Mouse (Mus musculus) gastrocnemius, postnatal 10 days (tissue): ENCODE data around the gene Zfp423. TPM values are rescaled to one million over a fixed set of nuclear protein-coding genes. Genes with fewer than 3 reads are reported as not detected.

Experiments
- DNase-seq: peaks from one replicate; pipeline ENCODE4 v3.0.0; 2021; ENCODE audit warnings: mixed read lengths
- total RNA-seq, 2 experiments: library from RNA; stranded (reverse); gene quantifications; 2 replicates each; pipeline ENCODE4 v1.2.3; 2021

Gene Zfp423
- total RNA-seq, 2 experiments from 2014 or later = 20.7 to 23.5 TPM

DNA sequence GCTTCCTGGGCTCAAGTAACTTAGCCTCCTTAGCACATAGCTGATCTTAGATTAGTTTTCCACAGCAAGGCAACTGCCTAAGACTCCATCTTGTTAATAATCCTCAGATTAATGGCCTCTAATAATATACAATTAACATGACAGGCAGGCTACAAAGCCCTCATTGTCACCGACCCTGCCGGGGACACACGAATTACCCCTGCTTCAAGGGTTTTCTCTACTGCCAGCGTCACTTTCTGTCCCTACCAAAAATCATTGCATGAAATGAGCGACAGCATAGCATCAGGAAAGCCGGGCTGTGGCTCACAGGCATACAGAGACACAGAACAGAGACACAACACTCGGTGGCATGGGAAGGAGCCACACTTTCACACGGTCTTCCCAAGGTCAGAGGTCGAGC is 262.3 kb downstream of the Zfp423 start:
- DNase-seq = no peak

DNA sequence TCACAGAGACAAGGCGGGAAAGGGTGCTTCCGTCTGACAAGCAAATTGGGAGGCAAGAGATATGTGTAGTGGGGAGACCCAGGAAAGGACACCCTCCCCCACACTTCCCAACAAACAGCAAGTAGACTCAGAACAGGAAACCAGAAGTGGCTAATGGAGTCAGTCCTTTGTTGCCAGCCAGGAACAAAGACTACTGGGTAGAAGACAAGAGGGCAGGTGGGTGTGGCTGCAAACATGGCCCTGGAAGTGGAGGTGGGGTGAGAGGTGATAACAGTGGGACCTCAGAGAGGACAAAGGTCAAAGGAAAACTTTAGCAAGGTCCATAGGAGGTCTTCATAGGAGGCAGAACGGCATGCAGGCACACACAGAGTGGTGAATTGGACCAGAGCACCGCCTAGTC is 265.7 kb downstream of the Zfp423 start:
- DNase-seq = no peak

DNA sequence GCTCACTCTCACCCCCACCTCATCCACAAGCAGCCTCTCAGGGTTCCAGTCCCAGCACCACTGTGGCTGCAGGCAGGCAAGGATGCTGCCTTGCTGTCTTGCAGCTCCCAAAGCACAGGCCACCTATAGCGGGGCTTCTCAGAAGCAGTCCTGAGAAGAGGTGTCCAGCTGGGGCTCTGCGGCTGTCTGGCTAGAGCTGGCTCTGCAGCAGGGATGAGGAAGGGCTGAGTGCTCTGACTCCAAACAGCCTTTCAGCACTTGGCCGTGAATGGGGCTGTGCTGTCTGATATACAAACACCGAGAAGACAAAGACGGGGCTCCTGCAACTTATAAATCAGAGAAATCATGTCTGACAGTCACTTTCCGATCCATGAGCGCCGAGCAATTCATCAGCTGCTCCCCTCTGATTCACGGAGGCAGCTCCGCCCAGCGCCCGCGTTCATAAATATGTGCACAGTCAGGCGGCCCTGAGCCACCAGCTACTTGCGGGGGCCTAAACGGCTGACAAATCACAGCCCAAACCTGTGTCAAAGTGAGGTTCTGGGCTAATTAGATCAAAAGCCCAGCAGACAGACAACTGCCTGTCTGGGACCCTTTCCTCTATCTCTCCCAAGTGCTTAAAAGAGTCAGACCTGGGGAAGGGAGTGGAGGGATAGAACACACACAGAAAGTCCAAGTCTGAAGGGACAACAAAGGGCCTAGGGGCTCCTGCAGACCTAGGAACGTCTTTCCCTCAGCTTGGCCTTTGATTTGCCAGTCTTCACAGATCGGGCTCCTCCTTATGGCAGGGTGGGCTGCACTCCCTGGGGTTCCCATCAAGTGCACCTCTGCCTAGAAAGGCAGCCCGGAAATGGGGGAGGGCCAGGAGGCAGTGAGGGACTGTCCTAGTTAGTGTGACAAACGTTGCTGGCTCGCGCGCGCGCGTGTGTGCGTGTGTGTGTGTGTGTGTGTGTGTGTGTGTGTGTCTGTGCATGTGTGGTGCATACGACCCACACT is 269.0 kb downstream of the Zfp423 start:
- DNase-seq = no peak

DNA sequence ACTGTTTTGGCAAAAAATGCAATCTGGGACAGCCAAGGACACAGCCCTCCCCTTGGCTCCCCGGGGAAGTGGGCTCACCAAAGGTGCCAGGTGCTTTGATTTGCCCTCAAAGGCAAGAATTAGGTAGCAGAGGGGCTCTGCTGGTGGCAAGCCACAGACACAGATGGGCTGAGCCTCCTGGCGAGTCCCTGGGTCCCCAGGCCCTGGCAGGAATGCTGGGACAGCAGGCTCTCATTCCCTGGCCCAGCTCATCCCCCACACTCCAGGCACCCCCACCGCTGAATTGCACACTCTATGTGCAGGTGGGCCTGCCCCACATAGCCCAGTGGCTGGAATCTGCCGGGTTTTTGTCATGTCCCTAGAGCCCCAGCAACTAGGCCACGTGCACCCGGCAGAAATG is 270.2 kb downstream of the Zfp423 start:
- DNase-seq = no peak

DNA sequence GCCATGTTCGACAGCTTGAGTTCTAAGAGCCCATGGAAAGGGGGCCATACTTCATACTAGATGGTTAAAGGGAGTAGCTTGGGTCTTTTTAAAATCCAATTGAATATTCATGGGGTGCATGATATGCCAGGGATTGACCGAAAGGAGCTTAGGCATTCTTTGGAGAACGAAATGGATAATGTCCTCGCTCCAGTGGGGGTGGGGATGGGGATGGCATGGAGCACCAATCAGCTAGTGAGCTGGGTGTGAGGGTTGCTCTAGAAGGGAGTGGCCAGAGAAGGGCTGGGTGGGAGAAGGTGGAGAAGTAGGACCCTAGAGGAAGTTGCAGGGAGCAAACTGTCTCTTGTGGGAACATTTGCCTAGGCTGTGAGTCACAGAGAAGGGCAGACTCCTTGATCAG is 271.0 kb downstream of the Zfp423 start:
- no peak for DNase-seq

DNA sequence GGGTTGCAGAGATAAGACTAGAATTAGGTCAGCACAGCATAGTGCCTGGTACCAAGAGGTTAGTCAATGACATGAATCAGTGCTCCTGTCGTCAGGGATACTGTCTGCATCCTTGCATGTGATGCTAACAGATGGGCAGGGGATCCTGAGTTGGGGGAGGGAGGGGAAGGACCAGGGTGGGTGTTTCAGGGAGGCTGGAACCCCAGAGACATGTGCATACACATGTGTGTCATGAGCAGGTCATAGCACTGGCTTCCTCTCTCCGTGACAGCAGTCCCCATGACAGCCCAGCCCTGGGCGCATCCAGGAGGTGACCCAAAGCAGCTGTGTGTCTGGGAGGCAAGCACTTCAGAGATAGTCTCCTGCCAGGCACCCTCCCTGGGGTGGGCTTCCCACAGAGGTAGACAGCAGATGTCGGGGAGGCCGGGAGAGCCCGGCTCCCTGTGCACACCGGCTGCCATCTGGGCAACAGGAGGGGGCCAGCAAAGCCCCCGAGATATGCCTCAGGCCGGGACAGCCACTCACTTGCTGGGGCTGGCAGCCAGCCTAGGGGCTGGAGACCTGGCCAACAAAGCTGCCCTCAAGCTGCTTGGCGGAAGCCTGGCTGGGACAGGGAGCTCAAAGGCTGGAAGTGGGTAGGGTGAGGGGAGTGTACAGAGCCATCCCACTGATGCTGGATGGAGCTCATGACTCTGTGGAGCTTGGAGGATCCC is 272.3 kb downstream of the Zfp423 start:
- peak; percentile 37 for DNase-seq

DNA sequence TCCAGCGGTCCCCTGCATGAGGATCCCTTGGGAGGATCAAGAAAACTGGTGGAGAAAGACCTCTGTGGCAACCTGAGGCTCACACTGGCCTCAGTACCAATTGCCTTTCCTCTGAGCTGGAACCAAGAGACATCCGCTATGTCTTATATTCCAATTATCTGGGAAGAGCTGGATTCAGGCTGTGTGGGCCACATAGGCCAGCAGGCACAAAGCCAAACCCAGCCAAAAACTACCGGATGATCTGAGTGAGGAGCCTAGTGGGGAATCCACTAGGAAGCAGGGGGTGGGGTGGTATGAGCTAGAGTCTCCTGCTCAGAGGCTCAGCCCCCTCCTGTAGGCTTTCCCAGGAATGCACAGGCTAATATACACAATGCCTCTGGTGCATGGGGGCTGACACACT is 273.4 kb downstream of the Zfp423 start:
- no peak for DNase-seq

DNA sequence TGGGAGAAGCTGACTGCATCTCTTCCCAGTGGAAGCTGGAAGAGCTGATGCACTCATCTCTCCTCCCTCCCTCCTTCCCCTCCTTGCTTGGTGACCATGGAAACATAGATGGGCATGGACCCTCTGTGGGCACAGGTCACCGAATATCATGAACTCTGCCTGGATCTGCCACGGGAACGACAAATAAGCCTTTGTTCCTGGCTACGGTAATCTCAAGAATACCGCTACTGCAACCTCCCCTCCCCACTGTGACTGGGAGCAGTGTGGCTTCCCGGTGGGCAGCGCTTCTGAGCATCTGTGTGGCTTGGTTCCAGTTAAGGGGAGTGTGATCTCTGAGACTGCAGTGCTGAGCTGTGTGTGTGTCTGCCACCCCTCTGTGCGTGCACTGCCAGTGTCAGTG is 274.0 kb downstream of the Zfp423 start:
- DNase-seq = no peak

DNA sequence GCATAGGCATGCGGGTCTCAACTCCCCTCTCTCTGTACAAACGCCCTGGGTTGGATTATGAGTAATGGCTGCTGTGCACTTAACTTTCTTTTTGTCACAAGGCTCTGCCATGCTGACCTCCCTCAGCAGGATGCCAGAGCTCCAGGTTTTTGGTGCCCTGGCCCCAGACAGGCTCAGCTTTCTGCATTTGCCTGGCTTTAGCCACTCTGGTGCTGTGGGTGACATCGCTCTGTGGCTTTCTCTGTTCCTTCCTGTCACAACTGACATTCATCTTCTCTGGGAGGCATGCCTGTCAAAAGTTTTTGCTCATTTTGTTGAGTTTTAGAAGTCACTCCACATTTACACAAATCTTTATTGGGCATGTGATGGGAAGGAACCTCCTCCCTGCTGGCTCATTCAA is 277.3 kb downstream of the Zfp423 start:
- DNase-seq = no peak

DNA sequence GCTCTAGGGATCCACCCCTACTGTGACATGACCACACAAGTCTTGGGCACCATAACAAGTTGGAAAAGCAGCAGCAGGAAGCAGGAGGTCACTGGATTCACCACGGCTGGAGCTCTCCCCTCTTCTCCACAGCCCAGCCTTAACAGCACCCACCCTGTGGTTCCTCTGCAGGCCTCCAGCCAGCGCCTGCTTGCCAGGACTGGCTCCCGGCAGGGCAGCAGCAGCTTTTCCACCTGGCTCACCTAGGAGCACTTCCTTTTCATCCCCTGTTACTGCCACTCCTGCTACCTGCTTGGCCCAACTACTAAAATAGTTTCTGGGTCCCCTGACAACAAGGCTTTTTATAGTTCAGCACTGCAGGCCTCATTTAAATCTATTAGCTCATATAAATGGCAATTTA is 279.4 kb downstream of the Zfp423 start:
- DNase-seq = no peak

DNA sequence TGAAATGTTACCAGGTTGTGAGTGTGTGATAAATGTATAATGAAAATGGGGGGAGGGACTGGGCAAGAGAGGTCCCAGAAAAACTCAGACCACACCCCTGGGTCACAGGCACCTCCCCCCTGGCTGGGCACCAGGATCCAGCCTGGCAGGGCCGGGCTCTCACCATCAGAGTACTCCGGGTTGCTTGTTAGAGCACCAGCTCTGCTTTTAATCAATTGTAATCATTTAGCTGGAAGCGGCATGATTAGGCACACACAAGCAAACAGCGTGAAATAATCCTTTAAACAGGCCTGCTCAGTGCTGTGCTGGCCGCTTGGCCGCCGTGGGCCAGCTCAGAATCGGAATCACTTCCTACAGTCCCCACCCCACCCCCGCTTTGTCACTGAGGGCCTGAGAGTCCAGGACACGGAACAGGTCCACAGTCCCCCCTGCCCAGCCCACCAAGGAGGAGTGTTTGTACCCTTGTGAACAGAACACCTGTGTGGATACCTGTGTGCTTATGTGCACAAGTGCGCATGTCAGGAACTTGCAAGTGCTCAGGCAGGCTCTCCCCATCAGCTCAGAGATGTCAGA is 279.9 kb downstream of the Zfp423 start:
- DNase-seq = no peak

DNA sequence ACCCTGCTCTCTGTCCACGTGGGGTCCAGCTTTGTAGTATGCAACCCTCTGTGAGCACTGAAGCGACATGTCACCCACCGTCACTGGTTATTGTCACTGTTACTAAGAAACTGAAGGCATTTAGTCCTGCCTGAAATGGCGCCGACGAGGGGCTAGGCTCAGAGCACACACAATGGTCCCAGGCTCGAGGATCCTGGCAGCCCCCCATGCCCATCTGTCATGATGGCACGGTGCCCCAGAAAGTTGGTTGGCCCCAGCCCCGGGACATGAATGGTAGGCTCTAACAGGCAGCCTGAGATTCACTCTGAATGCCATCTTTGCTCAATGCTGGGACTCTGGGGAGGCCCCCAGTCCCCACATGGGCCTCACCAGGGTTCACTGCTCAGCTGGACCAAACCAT is 284.0 kb downstream of the Zfp423 start:
- no peak for DNase-seq

DNA sequence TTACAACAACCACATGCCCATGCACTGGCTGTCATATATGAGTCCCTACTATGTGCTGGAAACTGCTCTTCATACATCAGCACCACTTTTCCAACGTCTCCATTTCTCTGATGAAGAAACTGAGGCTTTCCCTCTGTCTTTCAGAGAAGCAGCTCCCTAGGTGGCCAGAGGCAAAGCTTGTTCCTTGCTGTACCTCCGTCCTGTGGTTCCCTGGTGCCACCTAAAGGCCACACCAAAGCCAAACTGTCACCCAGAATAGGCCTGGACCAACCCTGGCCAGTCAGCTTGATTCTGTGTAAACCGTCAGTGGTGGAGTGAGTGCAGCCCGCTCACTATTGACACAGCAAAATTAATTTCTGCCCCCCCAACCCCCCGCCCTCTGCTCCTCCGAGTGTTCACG is 285.2 kb downstream of the Zfp423 start:
- no peak for DNase-seq

DNA sequence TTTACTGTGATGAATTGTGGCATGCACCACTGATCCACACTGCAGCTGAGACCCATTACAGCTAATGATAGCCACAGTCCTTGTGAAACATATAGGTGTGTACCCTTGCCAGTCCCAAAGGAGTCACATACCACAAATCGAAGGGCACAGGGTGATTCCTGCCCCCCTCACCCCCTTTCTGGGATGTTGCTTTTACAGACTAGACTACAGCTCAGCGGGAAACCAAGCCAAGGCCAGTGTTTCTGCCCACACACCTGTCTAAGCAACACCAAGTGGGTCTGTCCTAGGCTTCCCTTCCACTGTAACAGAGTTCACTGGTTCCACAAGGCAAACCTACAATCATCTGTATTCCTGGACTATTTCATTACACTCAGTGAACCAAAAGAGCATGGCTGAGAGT is 287.2 kb downstream of the Zfp423 start:
- no peak for DNase-seq

DNA sequence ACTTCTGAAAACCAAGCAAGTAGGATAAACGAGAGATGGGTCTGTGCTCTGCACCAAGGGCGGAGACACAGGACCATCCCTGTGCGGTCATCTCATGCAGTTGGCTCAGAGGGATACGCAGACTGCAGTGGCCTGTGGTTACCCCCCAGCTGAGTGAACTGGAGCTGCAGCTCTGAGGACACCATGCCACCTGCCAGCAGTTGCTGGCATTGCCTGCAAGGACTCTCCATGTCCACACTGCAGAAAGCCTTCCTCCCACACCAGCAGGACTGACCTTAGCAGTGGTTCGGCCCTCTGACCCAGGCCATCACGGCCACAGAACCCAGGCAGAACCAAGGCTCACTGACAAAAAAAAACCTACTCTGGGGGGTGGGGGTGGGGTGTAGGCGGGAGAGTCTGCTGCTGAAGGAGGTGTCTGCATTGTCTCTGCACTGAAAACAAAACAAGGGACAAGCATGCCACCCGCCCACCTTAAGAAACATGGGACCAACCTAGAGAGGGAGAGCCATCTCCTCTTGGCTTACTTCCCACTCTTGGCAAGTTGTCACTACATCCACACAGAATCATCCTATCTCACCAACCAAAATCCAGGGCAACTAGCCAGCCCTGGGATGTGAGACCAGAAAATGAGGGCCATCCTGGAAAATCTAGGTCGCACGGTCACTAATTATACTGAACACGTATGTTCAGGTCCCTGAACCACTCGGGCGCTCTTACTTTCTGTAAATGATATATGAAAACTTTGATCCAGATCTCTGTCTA is 288.0 kb downstream of the Zfp423 start:
- no peak for DNase-seq

DNA sequence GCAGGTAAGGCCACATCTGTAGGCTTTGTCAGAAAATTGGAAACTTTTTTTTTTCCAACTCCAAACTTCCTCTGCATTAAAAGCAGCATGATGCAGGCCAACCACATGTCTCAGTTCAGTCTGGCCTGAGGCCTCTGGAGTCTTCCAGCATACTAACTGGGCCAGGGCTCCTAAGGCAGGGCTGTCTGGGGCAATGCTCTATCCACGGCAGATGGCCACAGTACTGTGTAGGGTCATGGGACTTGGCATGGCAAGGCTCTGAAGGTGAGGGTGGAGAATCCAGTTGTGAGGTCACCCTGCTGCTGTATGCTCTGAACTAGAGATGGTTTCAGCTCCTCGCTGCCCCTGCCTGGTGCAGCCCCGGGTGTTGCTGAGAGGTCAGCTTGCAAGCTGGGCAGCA is 289.2 kb downstream of the Zfp423 start:
- DNase-seq = no peak

DNA sequence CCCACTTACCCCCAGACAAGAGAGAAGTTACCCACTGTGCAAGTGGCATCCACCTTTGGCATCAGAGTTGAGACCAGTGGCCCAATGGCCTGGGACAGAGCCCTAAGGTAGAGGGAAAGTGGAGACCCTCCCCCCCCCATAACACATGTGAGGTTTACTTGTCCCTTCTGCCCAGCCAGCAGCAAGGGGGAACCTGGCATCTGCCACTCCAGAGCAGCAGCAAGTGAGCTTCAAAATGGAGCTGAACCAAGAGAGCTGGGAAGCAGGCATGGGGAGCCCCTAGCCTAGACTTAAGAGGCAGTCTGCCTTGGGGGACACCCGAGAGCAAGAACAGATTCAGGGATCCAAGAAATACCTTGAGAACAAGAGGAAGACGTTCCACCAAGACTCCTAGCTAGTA is 290.7 kb downstream of the Zfp423 start:
- no peak for DNase-seq

DNA sequence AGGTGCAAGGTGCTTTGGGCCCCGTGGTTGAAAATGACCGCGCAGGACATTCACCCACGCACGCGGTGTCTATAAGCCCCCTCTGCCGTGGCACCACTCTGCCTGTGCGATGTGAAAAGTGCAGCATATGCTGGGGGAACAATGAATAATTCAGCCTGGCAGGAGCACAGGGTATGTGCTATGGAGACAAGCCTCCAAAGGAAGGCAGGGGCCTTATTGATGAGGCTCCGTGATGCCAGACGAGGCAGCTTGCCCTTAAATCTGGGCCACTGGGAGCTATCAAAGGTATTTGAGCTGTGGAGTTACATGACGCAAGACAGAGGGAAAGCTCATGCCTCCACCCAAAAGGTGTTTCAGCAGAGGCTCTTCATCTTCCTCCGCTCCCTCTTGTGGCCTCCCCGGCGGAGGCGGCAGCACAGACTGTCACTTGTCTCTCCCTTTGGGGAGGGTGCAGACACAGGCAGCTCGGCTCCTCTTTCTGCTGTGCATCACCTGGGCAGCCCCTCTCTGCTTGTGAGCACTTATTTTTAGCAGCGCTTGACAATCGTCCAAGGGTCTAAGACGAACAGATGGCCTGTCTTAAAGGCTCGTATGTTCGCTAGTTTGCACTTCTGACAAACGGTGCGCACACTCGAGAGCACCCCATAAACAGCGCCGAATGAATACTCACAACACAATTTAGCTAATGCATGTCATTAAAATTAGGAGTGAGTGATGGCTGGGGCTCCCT is 291.3 kb downstream of the Zfp423 start:
- no peak for DNase-seq

DNA sequence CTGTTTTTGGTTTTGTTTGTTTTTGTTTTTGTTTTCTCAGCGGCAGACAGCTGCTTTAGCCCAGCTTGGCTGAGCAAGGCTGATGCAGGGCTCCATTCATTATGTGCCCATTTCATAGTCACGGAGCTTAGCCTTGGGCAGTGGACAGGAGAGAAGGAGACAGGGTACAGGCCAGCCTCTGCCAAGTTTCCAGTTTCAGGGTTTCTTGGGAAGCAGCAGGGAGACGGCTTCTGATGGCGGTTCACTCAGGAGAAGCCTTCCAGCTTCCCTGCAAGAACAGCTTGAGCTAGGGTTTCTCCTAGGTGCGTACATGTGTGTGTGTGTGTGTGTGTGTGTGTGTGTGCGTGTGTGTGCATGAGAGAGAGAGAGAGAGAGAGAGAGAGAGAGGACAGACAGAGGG is 292.1 kb downstream of the Zfp423 start:
- DNase-seq = no peak

DNA sequence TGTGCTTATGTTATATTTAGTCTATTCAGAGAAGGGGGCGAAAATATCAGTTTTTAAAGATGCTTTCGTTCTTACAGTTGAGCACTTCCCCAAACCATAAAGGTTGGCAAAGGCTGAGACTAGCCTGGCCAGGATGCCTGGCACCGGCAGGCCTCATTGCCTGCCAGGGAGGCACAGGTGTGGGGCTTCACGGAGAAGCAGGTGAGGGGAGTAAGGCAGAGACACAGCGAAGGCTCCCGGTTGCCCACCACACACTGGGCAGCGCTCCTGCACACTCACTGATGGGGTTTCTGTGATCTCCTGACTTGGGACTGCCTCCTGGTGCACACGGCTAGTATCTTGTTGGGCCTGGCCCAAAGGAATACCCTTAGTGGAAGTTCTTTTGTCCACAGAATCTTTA is 294.1 kb downstream of the Zfp423 start:
- DNase-seq = no peak

DNA sequence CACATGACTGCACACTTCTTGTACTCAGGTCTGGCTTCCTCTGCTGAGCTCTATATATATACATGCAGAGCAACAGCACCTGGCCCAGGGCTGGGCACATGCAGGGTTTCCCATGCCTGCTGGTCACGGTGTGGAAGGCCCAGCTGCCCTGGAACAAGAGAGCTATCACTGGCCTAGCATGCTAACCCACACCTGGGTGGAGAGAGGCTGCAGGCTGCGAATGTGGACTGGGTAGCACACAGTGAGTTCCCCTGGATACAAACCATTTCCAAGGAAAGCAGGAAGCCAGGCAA is 295.2 kb downstream of the Zfp423 start:
- no peak for DNase-seq
